Mouse (Mus musculus) T-helper 2 cell (primary cell): ENCODE data around the gene Cops6.

ENCODE experiments used
- in situ Hi-C: fragments of 300-600 bp; cut with MboI, MseI; formaldehyde crosslinking; loops from one replicate; pipeline ENCODE4 v1.15.1; 2025; ENCODE audit warnings: high pct_unique_total_duplicates

The Cops6 gene

DNA sequence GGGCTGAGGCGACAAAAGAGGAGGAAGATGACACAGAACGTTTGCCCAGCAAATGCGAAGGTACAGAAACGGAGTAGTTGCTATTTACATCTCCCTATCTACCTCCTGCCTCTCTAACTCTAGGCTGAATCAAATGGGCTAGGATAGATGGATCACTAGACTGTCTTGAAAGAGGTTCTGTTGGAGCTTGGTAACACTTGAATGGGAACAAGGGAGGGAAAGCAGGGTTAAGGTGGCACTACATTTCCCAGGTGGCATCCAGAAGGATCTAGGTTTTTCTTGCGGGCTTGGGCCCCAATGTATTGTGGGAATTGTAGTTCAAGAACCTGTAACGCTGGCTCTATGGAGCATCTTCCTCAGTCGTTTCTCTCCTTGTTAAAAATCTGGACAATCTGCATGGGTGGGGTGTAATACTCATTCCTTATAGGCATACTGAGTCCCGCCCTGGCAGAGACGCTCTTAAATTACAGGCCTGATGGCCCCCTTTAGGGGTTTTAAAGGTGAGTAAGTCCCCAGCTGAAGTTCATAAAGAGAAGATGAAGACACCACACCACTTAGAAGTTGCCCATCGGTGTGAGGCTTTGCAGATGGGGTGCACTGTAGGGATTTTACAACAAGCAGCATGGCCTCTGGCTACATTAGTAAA lies 26.9 kb downstream of the Cops6 start:
- in situ Hi-C loops, result no loop called here

GRCm38 (mm10) chr5:138193771-138194727 lies 33.2 kb downstream of the Cops6 start, which contains the start of gene Mblac1:
Gene Mblac1 (plus strand): TSS chr5:138194314.
- in situ Hi-C loops, result no loop called here

- in situ Hi-C loops, result no loop called here
Observed at GRCm38 (mm10) chr5:138194755-138195345, 34.0 kb downstream of the Cops6 start.

DNA sequence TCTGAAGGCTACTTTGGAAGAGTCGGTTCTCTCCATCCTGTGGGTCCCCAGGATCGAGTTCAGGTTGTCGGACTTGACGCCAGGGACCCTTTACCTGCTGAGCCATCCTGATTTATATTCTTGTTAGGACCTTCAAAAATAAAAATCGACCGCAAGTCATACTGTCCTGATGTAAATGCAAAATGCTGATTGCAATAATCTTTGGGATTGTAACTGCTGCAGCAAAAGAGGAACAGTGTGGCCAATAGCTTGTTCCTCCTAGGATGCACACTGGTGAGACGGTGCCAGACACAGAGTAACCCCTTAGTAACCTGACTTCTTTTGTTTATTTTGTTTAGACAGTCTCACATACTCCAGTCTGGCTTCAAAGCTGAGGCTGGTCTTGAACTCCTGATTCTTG lies 34.6 kb downstream of the Cops6 start:
- in situ Hi-C loops, result no loop called here

GRCm38 (mm10) chr5:138199576-138199975 lies 38.7 kb downstream of the Cops6 start:
- in situ Hi-C loops, result no loop called here

DNA sequence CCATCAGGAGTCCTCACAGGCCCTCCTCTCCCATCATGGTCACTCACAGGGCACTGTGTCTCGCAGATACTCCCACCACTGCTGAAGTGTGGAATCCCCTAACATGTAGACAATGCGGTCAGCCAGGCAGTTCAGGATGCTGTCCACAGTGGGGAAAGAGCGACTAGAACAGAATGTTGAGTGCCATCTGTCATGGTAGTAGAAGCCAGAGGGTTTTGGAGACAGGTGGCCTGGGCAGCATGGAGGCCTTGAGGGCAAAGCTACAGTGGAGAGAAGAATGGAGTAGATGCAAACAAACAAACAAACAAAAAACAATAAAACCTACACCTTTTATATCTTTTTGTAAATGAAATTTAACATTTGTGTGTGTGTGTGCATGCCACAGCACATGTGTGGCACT lies 41.2 kb downstream of the Cops6 start:
- in situ Hi-C loops, result no loop called here

GRCm38 (mm10) chr5:138207253-138207652 lies 46.4 kb downstream of the Cops6 start:
- in situ Hi-C loops, result no loop called here

DNA sequence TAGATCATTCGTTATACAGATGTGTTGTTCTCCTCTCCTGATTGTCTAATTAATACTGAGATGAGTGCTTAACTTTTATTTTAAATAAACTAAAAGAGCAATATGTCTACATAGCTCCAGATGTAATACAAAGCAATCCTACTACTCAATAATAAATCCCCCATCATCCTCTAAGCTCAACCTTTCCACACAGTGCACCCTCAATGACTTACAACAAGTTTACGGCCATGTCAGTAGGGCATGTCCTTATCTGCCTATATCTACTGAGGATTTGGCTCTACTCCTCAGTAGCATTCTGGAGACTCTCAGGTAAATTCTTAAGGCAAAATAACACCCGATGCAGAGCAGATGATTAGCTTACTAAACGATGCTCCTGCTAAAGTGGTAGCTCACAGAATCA lies 47.0 kb downstream of the Cops6 start:
- in situ Hi-C loops, result no loop called here
